In the genomic region with DNA sequence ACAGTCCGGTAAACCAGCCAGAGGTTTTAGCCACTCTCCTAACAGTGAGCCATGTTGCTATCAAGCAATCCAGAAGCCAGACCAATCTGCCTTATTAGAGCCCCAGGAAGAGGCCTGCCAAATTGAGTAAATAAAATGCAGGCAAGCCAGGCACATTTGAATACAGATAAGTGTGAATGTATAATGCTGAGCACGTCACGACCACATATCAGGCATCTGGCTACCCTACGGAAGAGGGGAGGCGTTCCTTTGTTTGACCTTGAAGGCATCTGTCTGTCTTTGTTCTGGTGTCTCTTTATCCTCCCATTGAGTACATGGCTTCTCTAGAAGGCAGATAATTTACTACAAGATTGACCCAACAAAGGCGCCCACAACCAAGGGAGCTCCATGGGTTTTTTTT, we compare ENCODE assay signal across 14 mouse cellular contexts. TPM values are rescaled to one million over a fixed set of nuclear protein-coding genes. Genes with fewer than 3 reads are reported as not detected.
DNase-seq lines count a peak whose midpoint lies in the region; ATAC-seq and TF ChIP-seq lines count a peak whose summit lies in the region.
"Had no signal": no experiment of that assay in that cellular context is flagged by ENCODE, and none has a peak within 500 bp of the region (broad histone marks: within the 10 kb centered on the region; RNA-seq: fewer than 3 reads in every experiment).

No protein-coding gene starts in this region.

- TF ChIP-seq CTCF in forebrain, postnatal 0 days (IDR thresholded peaks at IDR 0.05; ENCODE audit: low read depth), result no peak

- no peak overlapping the region for H3K4me3 ChIP-seq in neural tube, embryonic 11.5 days (ENCODE audit: low read depth, low read length)
- H3K4me3 ChIP-seq in forebrain, postnatal 0 days (ENCODE audit: low read depth, low read length), result no peak overlapping the region
- no peak overlapping the region for H3K4me3 ChIP-seq in heart, embryonic 12.5 days
- H3K4me3 ChIP-seq: heart, embryonic 13.5 days; lung, embryonic 15.5 days had no signal

- H3K9ac ChIP-seq in neural tube, embryonic 11.5 days (ENCODE audit: low read length), result no peak overlapping the region
- H3K9ac ChIP-seq in forebrain, postnatal 0 days, result no peak overlapping the region
- no peak overlapping the region for H3K9ac ChIP-seq in heart, embryonic 12.5 days
- H3K9ac ChIP-seq: heart, embryonic 13.5 days; lung, embryonic 15.5 days had no signal

- peaks cover 31% of the 10 kb centered on the region for H3K4me1 ChIP-seq in neural tube, embryonic 11.5 days (ENCODE audit: control insufficient read depth, insufficient read depth, low read length)
- peaks cover 18% of the 10 kb centered on the region for H3K4me1 ChIP-seq in forebrain, postnatal 0 days (ENCODE audit: insufficient read depth)
- H3K4me1 ChIP-seq in heart, embryonic 12.5 days (replicated peaks), result peaks cover 53% of the 10 kb centered on the region

- peak; percentile 52 for DNase-seq in neural tube, embryonic 11.5 days (ENCODE audit: low spot score)
- DNase-seq in neural tube, embryonic 10.5 days (ENCODE audit: extremely low spot score, low spot score), result no peak
- peak; percentile 22 for DNase-seq in forebrain, postnatal 0 days
- DNase-seq in right cerebral cortex, adult 2 months (ENCODE audit: low spot score in 2 of 2), result no peak
- DNase-seq in left cerebral cortex, postnatal 4 days, result no peak
- DNase-seq in cerebellum, postnatal 36 days, result no peak
- DNase-seq: adrenal gland, postnatal 36 days; cerebellum, adult 11-12 months had no signal

- intact Hi-C loops in left cerebral cortex, postnatal 4 days (cut with DNase I), result no loop called here

- no peak overlapping the region for H3K4me2 ChIP-seq in neural tube, embryonic 11.5 days (ENCODE audit: low read depth)
- H3K4me2 ChIP-seq in forebrain, postnatal 0 days (ENCODE audit: low read depth), result no peak overlapping the region
- H3K4me2 ChIP-seq in heart, embryonic 12.5 days, result no peak overlapping the region
- H3K4me2 ChIP-seq: heart, embryonic 13.5 days; lung, embryonic 15.5 days had no signal

- H3K9me3 ChIP-seq in neural tube, embryonic 11.5 days (ENCODE audit: control insufficient read depth, low read length), result no peaks in the 10 kb centered on the region
- H3K9me3 ChIP-seq in forebrain, postnatal 0 days (ENCODE audit: low read length), result no peaks in the 10 kb centered on the region
- no peaks in the 10 kb centered on the region for H3K9me3 ChIP-seq in heart, embryonic 12.5 days (replicated peaks)
- H3K9me3 ChIP-seq: heart, embryonic 13.5 days; lung, embryonic 15.5 days had no signal

- WGBS in neural tube, embryonic 11.5 days, result 46% methylated on average over 6 of the region's 6 CpGs
- WGBS in forebrain, postnatal 0 days, result 34% methylated on average over 6 of the region's 6 CpGs
- WGBS in heart, embryonic 12.5 days, result 50% methylated on average over 6 of the region's 6 CpGs

- ATAC-seq in neural tube, embryonic 11.5 days (ENCODE audit: insufficient read depth, low FRiP score, low TSS enrichment), result peak; percentile 80
- no peak for ATAC-seq in forebrain, postnatal 0 days
- ATAC-seq in megakaryocyte-erythroid progenitor cell, adult 5-6 weeks (replicated peaks; ENCODE audit: low FRiP score, low TSS enrichment, poor library complexity, severe bottlenecking), result peak; percentile 80
- no peak for ATAC-seq in heart, embryonic 12.5 days (ENCODE audit: insufficient number of reproducible peaks, low FRiP score)
- ATAC-seq: inflammation-experienced regulatory T-cells, adult 6 months had no signal

- H3K27me3 ChIP-seq in neural tube, embryonic 11.5 days (ENCODE audit: control insufficient read depth, insufficient read depth, low read length), result 0 out of 2 replicates have a peak, but pooled peaks cover 2% of the 10 kb centered on the region
- no peaks in the 10 kb centered on the region for H3K27me3 ChIP-seq in forebrain, postnatal 0 days (ENCODE audit: insufficient read depth, low read length)
- H3K27me3 ChIP-seq in heart, embryonic 12.5 days (replicated peaks), result no peaks in the 10 kb centered on the region
- H3K27me3 ChIP-seq: lung, embryonic 15.5 days had no signal

- peak overlapping the region; percentile 69 for H3K27ac ChIP-seq in neural tube, embryonic 11.5 days (ENCODE audit: low read depth, low read length)
- H3K27ac ChIP-seq in forebrain, postnatal 0 days (ENCODE audit: low read depth, low read length), result no peak overlapping the region
- H3K27ac ChIP-seq in heart, embryonic 12.5 days (ENCODE audit: poor library complexity, severe bottlenecking), result no peak overlapping the region
- H3K27ac ChIP-seq: heart, embryonic 13.5 days; lung, embryonic 15.5 days had no signal

- H3K36me3 ChIP-seq in neural tube, embryonic 11.5 days (ENCODE audit: control insufficient read depth, insufficient read depth, low read length), result no peaks in the 10 kb centered on the region
- H3K36me3 ChIP-seq in forebrain, postnatal 0 days (ENCODE audit: insufficient read depth), result no peaks in the 10 kb centered on the region
- H3K36me3 ChIP-seq in heart, embryonic 12.5 days, result no peaks in the 10 kb centered on the region
- H3K36me3 ChIP-seq: heart, embryonic 13.5 days; lung, embryonic 15.5 days had no signal

RNA-seq across cellular contexts. Expression of gene Optc, which starts 48.5 kb away (rescaled TPM):
- 1.5 and 2.5 TPM in 2 replicates for polyA plus RNA-seq in neural tube, embryonic 11.5 days (2014; fragmentation: Nextera tagmentation; extraction: Ambion mirVana)
- 2.9 and 5.1 TPM in 2 replicates for total RNA-seq in forebrain, postnatal 0 days (2014; rRNA removed)
- polyA plus RNA-seq in forebrain, postnatal 0 days (2015; fragmentation: Nextera tagmentation; extraction: Ambion mirVana), result 1.8 and 2.4 TPM in 2 replicates
- not detected in 2 replicates for total RNA-seq in megakaryocyte-erythroid progenitor cell, adult 5-6 weeks (2014; fragmentation: Nextera tagmentation)
- total RNA-seq in megakaryocyte-erythroid progenitor cell, adult 5-6 weeks (2017), result 2.0 TPM in 1 of 2 replicates, not detected in the other
- 0.22 and 0.66 TPM in 2 replicates for polyA plus RNA-seq in heart, embryonic 12.5 days (2016; fragmentation: Nextera tagmentation; extraction: Ambion mirVana)
- 1 to 10 TPM; 2.3 to 2.7 TPM for total RNA-seq in left cerebral cortex, postnatal 4 days (2021)
- total RNA-seq: monocyte, adult 5-6 weeks had no signal
- polyA plus RNA-seq: inflammation-experienced regulatory T-cells, adult 6 months had no signal

RNA-seq across cellular contexts. Expression of gene Atp2b4, which starts 58.4 kb away (rescaled TPM):
- polyA plus RNA-seq in neural tube, embryonic 11.5 days (2014; fragmentation: Nextera tagmentation; extraction: Ambion mirVana), result 9.6 and 10.3 TPM in 2 replicates
- total RNA-seq in forebrain, postnatal 0 days (2014; rRNA removed), result 60.2 and 69.1 TPM in 2 replicates
- polyA plus RNA-seq in forebrain, postnatal 0 days (2015; fragmentation: Nextera tagmentation; extraction: Ambion mirVana), result 6.5 and 11.4 TPM in 2 replicates
- 36.9 and 42.3 TPM in 2 replicates for total RNA-seq in megakaryocyte-erythroid progenitor cell, adult 5-6 weeks (2014; fragmentation: Nextera tagmentation)
- total RNA-seq in megakaryocyte-erythroid progenitor cell, adult 5-6 weeks (2017), result 23.0 and 24.9 TPM in 2 replicates
- polyA plus RNA-seq in heart, embryonic 12.5 days (2016; fragmentation: Nextera tagmentation; extraction: Ambion mirVana), result 24.5 and 29.6 TPM in 2 replicates
- total RNA-seq in left cerebral cortex, postnatal 4 days (2021), result 100 to 1,000 TPM; 110 to 134 TPM

Comparison
In these comparisons a context has a peak if more than half of its experiments do, and no peak if none do; other contexts are left out.
1. DNase-seq: peak in neural tube, embryonic 11.5 days (single experiment) and forebrain, postnatal 0 days (single experiment); none in neural tube, embryonic 10.5 days (single experiment), right cerebral cortex, adult 2 months (0 of 2), left cerebral cortex, postnatal 4 days (single experiment) and cerebellum, postnatal 36 days (0 of 2).
2. ATAC-seq: peak in neural tube, embryonic 11.5 days (single experiment) and megakaryocyte-erythroid progenitor cell, adult 5-6 weeks (single experiment); none in forebrain, postnatal 0 days (single experiment) and heart, embryonic 12.5 days (single experiment).